Mouse (Mus musculus) ES-CJ7 (cell line): ENCODE measurements around the gene Vmn2r5.
"Not testable (repeated sequence)": the region's sequence is repeated elsewhere in the genome, so short reads cannot be mapped to it uniquely, and the experiment has no call there.

Experiments used
- DNase-seq: peaks from one replicate; pipeline ENCODE4 v3.0.0; 2011; ENCODE audit warnings: low read depth, low spot score

Gene Vmn2r5

GRCm38 (mm10) chr3:64509742-64510141 lies at the start of gene Vmn2r5:
Gene Vmn2r5 (minus strand): TSS chr3:64509842.
- DNase-seq, result not testable (repeated sequence)

- DNase-seq, result not testable (repeated sequence)
Observed at GRCm38 (mm10) chr3:64523585-64523984, 13.9 kb upstream of the Vmn2r5 start.
